Mouse (Mus musculus): ENCODE measurements around the gene Gm6465. TPM values are rescaled to one million over a fixed set of nuclear protein-coding genes. Genes with fewer than 3 reads are reported as not detected.
"Not testable (repeated sequence)": the region's sequence is repeated elsewhere in the genome, so short reads cannot be mapped to it uniquely, and the experiment has no call there.

Gm6465 gene
- polyA plus RNA-seq (2012; rRNA removed), result not detected in 2 replicates

DNA sequence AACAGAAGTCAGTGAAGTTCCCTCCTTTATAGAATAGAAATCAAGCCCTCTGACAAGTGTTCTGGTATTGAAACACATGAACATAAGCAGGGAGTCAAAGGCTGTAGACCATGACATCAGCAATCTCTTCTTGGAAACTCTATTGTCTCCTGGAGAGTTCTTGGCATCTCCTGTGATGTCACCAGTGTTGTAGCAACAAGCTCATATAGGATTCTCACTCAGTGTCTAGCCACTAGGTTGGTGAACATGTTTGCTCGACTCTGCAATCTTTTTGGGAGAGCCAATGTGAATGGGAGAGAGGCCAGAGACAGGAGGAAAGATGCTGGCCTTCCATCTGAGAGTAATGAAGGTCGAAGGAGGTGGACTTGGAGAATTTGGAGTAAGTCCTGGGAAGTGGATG lies at the start of gene Gm6465:
Gene Gm6465 (plus strand): TSS at position 301 of the 400 bp plus-strand sequence.
- WGBS, result 40% methylated on average over 2 of the region's 2 CpGs
- not testable (repeated sequence) for DNase-seq (ENCODE audit: low read depth, low spot score)

DNA sequence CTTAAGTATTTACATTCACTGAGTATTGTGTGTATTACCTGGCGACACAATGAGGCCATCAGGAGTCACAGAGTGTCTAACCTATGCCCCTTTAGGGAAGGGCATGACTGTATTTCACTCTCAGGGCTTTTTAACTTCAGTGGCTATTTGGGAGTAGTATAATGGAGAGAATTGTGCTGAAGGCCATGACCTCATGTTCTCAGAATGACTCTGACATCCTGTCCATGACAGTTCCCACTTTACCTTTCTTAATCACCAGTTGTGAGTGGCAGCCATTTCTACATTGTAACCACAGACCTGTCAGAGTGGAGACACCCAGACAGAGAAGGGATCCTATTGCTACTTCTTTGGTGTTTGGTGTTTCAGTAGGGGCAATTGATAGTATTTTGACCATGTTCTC lies 485 bp downstream of the Gm6465 start:
- DNase-seq (ENCODE audit: low read depth, low spot score), result not testable (repeated sequence)
- WGBS, result 58% methylated on average over 1 of the region's 1 CpGs

DNA sequence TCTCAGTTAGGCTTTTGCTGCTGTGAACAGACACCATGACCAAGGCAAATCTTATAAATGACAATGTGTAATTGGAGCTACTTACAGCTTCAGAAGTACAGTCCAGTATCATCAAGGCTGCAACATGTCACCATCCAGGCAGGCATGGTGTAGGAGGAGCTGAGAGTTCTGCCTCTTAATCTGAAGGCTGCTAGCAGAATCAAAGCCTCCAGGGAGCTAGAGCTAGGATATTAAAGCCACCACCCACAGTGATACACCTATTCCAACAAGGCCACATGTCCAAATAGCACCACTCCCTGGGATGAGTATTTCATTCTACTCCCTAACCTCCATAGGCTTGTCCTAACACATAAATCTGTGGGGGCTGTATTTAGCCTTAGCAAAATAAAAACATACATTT lies 12.6 kb downstream of the Gm6465 start:
- DNase-seq (ENCODE audit: low read depth, low spot score), result not testable (repeated sequence)

Other genes with a start within 250 kb of the Gm6465 start
- 0.41 TPM in 1 of 2 replicates, not detected in the other for gene Gm8922, start 163.6 kb upstream of the Gm6465 start, polyA plus RNA-seq (2012; rRNA removed)
- gene Gm8926, start 75.0 kb upstream of the Gm6465 start, polyA plus RNA-seq (2012; rRNA removed), result 0.27 TPM in 1 of 2 replicates, not detected in the other
- not detected in 2 replicates for gene 4933402N22Rik, start 72.5 kb downstream of the Gm6465 start, polyA plus RNA-seq (2012; rRNA removed)

Data from large intestine, adult 2 months (tissue).